Mouse (Mus musculus) B cell, adult 2 months (primary cell): ENCODE measurements around the gene Ndufb4.

Experiments
- DNase-seq, 2 experiments: peaks; one replicate each; pipeline ENCODE4 v3.0.0; 2022

Ndufb4 gene

GRCm38 (mm10) chr16:37634578-37634977, 19.7 kb downstream of the Ndufb4 start:
- DNase-seq: no peak

GRCm38 (mm10) chr16:37629011-37629410, 25.2 kb downstream of the Ndufb4 start:
- no peak for DNase-seq

GRCm38 (mm10) chr16:37628336-37628735, 25.9 kb downstream of the Ndufb4 start:
- no peak for DNase-seq

GRCm38 (mm10) chr16:37626388-37626949, 27.8 kb downstream of the Ndufb4 start:
- no peak for DNase-seq

GRCm38 (mm10) chr16:37622919-37623318, 31.3 kb downstream of the Ndufb4 start:
- DNase-seq: no peak

GRCm38 (mm10) chr16:37622403-37622802, 31.9 kb downstream of the Ndufb4 start:
- no peak for DNase-seq

- DNase-seq: no peak
Observed at GRCm38 (mm10) chr16:37617695-37618094, 36.6 kb downstream of the Ndufb4 start.

GRCm38 (mm10) chr16:37616104-37616503, 38.1 kb downstream of the Ndufb4 start:
- no peak for DNase-seq

GRCm38 (mm10) chr16:37615429-37615828, 38.8 kb downstream of the Ndufb4 start:
- no peak for DNase-seq

GRCm38 (mm10) chr16:37614540-37614939, 39.7 kb downstream of the Ndufb4 start:
- DNase-seq: no peak

- no peak for DNase-seq
Observed at GRCm38 (mm10) chr16:37612013-37612412, 42.2 kb downstream of the Ndufb4 start.

GRCm38 (mm10) chr16:37611072-37611471, 43.2 kb downstream of the Ndufb4 start:
- DNase-seq: no peak

GRCm38 (mm10) chr16:37610333-37610732, 43.9 kb downstream of the Ndufb4 start:
- DNase-seq: no peak

GRCm38 (mm10) chr16:37604243-37604642, 50.0 kb downstream of the Ndufb4 start:
- DNase-seq: no peak

GRCm38 (mm10) chr16:37603431-37603830, 50.8 kb downstream of the Ndufb4 start:
- no peak for DNase-seq

- DNase-seq: no peak
Observed at GRCm38 (mm10) chr16:37599326-37599725, 54.9 kb downstream of the Ndufb4 start.

GRCm38 (mm10) chr16:37598463-37598862, 55.8 kb downstream of the Ndufb4 start:
- no peak for DNase-seq

- DNase-seq: no peak
Observed at GRCm38 (mm10) chr16:37597412-37597811, 56.8 kb downstream of the Ndufb4 start.
